Mouse (Mus musculus) spleen, adult 2 months (tissue): ENCODE measurements around the gene Pafah1b1. TPM values are rescaled to one million over a fixed set of nuclear protein-coding genes. Genes with fewer than 3 reads are reported as not detected.

Source experiments
- DNase-seq, 2 experiments: peaks; one replicate each; pipeline versions ENCODE4 v3.0.0 to v3.0.0-alpha.2; 2012 to 2021; ENCODE audit warnings: low spot score in 2 of 2, low read depth in 1 of 2
- H3K27ac ChIP-seq: fragments of 200-500 bp; 2 replicates; pipeline ENCODE4 v1.5.1; 2012; ENCODE audit warnings: low read length, inconsistent platforms; ENCODE audit not compliant: insufficient read depth
- H3K27me3 ChIP-seq: fragments of 200-500 bp; 2 replicates; pipeline ENCODE4 v1.6.1; 2012; ENCODE audit warnings: mild to moderate bottlenecking, moderate library complexity, low read length, inconsistent platforms; ENCODE audit not compliant: control insufficient read depth, insufficient read depth
- H3K36me3 ChIP-seq: fragments of 200-500 bp; 2 replicates; pipeline ENCODE4 v1.6.1; 2012; ENCODE audit warnings: mild to moderate bottlenecking, low read length, inconsistent platforms; ENCODE audit not compliant: control insufficient read depth, insufficient read depth
- H3K4me1 ChIP-seq: fragments of 200-500 bp; 2 replicates; pipeline ENCODE4 v1.6.1; 2011; ENCODE audit warnings: inconsistent platforms; ENCODE audit not compliant: control insufficient read depth, insufficient read depth, insufficient read length
- H3K4me3 ChIP-seq: fragments of 200-500 bp; 2 replicates; pipeline ENCODE4 v1.5.1; 2011; ENCODE audit warnings: mild to moderate bottlenecking, inconsistent platforms; ENCODE audit not compliant: insufficient read depth, insufficient read length; ENCODE audit errors: extremely low read depth
- CTCF ChIP-seq: fragments of 200-500 bp; IDR thresholded peaks from 2 replicates; pipeline ENCODE4 v1.5.1; 2011; ENCODE audit warnings: mild to moderate bottlenecking, inconsistent platforms; ENCODE audit not compliant: insufficient read depth, insufficient read length, insufficient replicate concordance; ENCODE audit errors: extremely low read depth
- POLR2A ChIP-seq: fragments of 200-500 bp; IDR thresholded peaks from 2 replicates; pipeline ENCODE4 v1.6.1; 2011; ENCODE audit warnings: low read depth, low read length, inconsistent platforms
- WGBS: fragments of 180-500 bp; shearing (Covaris S2); methylation state at CpG from one replicate; pipeline ENCODE4 v1.1.7; 2018; 5-methylcytosine and 5-hydroxymethylcytosine counted together
- polyA plus RNA-seq: library from polyadenylated mRNA; depleted of rRNA; stranded (reverse); fragments of >200 nt; gene quantifications from 2 replicates; pipeline ENCODE4 v1.2.3, GENCODE M21; 2012

Pafah1b1 gene
- polyA plus RNA-seq, 1 experiment = 10.0 TPM

- no peak overlapping the region for H3K4me3 ChIP-seq
- DNase-seq = no peak
- 87% methylated on average over 7 of the region's 7 CpGs for WGBS
- H3K4me1 ChIP-seq = no peaks in the 10 kb centered on the region
- H3K27ac ChIP-seq = no peak overlapping the region
- no peak for TF ChIP-seq CTCF
- no peak for TF ChIP-seq POLR2A
- no peaks in the 10 kb centered on the region for H3K36me3 ChIP-seq
- H3K27me3 ChIP-seq = no peaks in the 10 kb centered on the region
Measured at GRCm38 (mm10) chr11:74750662-74751351, 26.3 kb upstream of the Pafah1b1 start.

- Histone ChIP-seq H3K4me1 (no peaks in the 10 kb centered on the region), H3K27ac (no peak overlapping the region), H3K4me3 (no peak overlapping the region), H3K36me3 (no peaks in the 10 kb centered on the region), H3K27me3 (no peaks in the 10 kb centered on the region)
- DNase-seq = no peak
- no peak for TF ChIP-seq CTCF
- no peak for TF ChIP-seq POLR2A
- WGBS = 90% methylated on average over 13 of the region's 13 CpGs
Measured at GRCm38 (mm10) chr11:74749241-74749640, 24.8 kb upstream of the Pafah1b1 start.

- no peak overlapping the region for H3K4me3 ChIP-seq
- no peaks in the 10 kb centered on the region for H3K36me3 ChIP-seq
- no peak for TF ChIP-seq POLR2A
- TF ChIP-seq CTCF = no peak
- no peak for DNase-seq
- no peaks in the 10 kb centered on the region for H3K4me1 ChIP-seq
- WGBS = 93% methylated on average over 4 of the region's 4 CpGs
- no peak overlapping the region for H3K27ac ChIP-seq
- no peaks in the 10 kb centered on the region for H3K27me3 ChIP-seq
Measured at GRCm38 (mm10) chr11:74748022-74748421, 23.6 kb upstream of the Pafah1b1 start.

GRCm38 (mm10) chr11:74737861-74738260 is 13.4 kb upstream of the Pafah1b1 start:
- no peak for TF ChIP-seq POLR2A
- no peak for TF ChIP-seq CTCF
- Histone ChIP-seq H3K27ac (no peak overlapping the region), H3K36me3 (no peaks in the 10 kb centered on the region), H3K4me3 (no peak overlapping the region), H3K27me3 (no peaks in the 10 kb centered on the region), H3K4me1 (no peaks in the 10 kb centered on the region)
- DNase-seq = no peak
- 81% methylated on average over 3 of the region's 3 CpGs for WGBS

- TF ChIP-seq CTCF (no peak), POLR2A (no peak)
- Histone ChIP-seq H3K27me3 (no peaks in the 10 kb centered on the region), H3K4me1 (no peaks in the 10 kb centered on the region), H3K36me3 (no peaks in the 10 kb centered on the region), H3K4me3 (no peak overlapping the region), H3K27ac (no peak overlapping the region)
- WGBS = 57% methylated on average over 7 of the region's 7 CpGs
- no peak for DNase-seq
Measured at GRCm38 (mm10) chr11:74734917-74735316, 10.4 kb upstream of the Pafah1b1 start.

- TF ChIP-seq CTCF (no peak), POLR2A (no peak)
- no peak for DNase-seq
- no peak overlapping the region for H3K27ac ChIP-seq
- no peaks in the 10 kb centered on the region for H3K27me3 ChIP-seq
- H3K4me1 ChIP-seq = peaks cover 7% of the 10 kb centered on the region; the same call in 1 of the 2 replicates
- 89% methylated on average over 5 of the region's 5 CpGs for WGBS
- no peak overlapping the region for H3K4me3 ChIP-seq
- no peaks in the 10 kb centered on the region for H3K36me3 ChIP-seq
Measured at GRCm38 (mm10) chr11:74725181-74725580, 711 bp upstream of the Pafah1b1 start.
